Comparison of ENCODE assay signal across 8 mouse cellular contexts in the genomic region with DNA sequence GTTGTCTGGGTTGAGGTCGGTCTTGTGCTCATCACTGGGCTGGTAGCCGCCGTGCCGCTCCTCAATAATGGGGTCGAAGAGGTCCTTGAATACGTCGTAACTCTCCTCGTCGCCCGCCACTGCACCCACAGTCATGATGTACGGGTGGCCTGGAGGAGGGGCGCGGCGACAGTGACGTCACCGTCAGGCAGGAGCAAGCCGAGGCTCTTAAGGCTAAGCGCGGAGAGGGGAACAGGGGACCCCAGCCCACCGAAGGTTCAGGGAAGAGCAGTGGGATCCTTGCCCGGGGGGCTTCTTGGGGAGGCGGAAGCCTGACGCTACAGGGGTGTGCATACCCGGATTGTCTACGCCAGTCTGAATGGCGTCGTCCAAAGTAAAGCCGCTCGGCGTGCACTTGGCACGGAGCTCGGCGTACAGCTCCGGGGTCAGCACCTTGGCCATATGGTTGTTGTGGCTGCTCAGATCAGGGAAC. TPM values are rescaled to one million over a fixed set of nuclear protein-coding genes. Genes with fewer than 3 reads are reported as not detected.
A peak's percentile ranks its signal among the peaks of the same experiment; 100 is the strongest.
DNase-seq lines count a peak whose midpoint lies in the region; ATAC-seq lines count a peak whose summit lies in the region.

No protein-coding gene starts in this region.

- H3K9me3 ChIP-seq in forebrain, embryonic 13.5 days (replicated peaks): no peaks in the 10 kb centered on the region
- no peaks in the 10 kb centered on the region for H3K9me3 ChIP-seq in hindbrain, embryonic 15.5 days
- no peaks in the 10 kb centered on the region for H3K9me3 ChIP-seq in midbrain, embryonic 10.5 days (replicated peaks)

- peak overlapping the region; percentile 100 for H3K9ac ChIP-seq in forebrain, embryonic 13.5 days
- H3K9ac ChIP-seq in hindbrain, embryonic 15.5 days: peak overlapping the region; percentile 98

- peaks cover 18% of the 10 kb centered on the region for H3K4me1 ChIP-seq in brown adipose tissue, adult 24 weeks (ENCODE audit: control insufficient read depth, insufficient read depth, insufficient read length, low read length)
- peaks cover 34% of the 10 kb centered on the region for H3K4me1 ChIP-seq in forebrain, embryonic 13.5 days
- H3K4me1 ChIP-seq in hindbrain, embryonic 15.5 days (replicated peaks): peaks cover 40% of the 10 kb centered on the region
- H3K4me1 ChIP-seq in midbrain, embryonic 10.5 days: peaks cover 71% of the 10 kb centered on the region

- peaks cover 26% of the 10 kb centered on the region for H3K36me3 ChIP-seq in forebrain, embryonic 13.5 days (ENCODE audit: poor library complexity, severe bottlenecking)
- H3K36me3 ChIP-seq in hindbrain, embryonic 15.5 days: peaks cover 6% of the 10 kb centered on the region; the same call in 1 of the 2 replicates
- peaks cover 50% of the 10 kb centered on the region for H3K36me3 ChIP-seq in midbrain, embryonic 10.5 days
- no peaks in the 10 kb centered on the region for H3K36me3 ChIP-seq in splenic B cell, adult 2 months (ENCODE audit: control insufficient read depth, insufficient read depth, low read length, poor library complexity, severe bottlenecking)

- H3K27me3 ChIP-seq in forebrain, embryonic 13.5 days: peaks cover 8% of the 10 kb centered on the region
- no peaks in the 10 kb centered on the region for H3K27me3 ChIP-seq in hindbrain, embryonic 15.5 days
- peaks cover 51% of the 10 kb centered on the region for H3K27me3 ChIP-seq in midbrain, embryonic 10.5 days (ENCODE audit: low read depth, poor library complexity, severe bottlenecking)
- H3K27me3 ChIP-seq in splenic B cell, adult 2 months (ENCODE audit: control insufficient read depth, insufficient read depth, low read length, poor library complexity, severe bottlenecking): no peaks in the 10 kb centered on the region

- peak; percentile 69 for ATAC-seq in forebrain, embryonic 13.5 days
- ATAC-seq in hindbrain, embryonic 15.5 days (ENCODE audit: low FRiP score, low read depth): peak; percentile 65

- no peak overlapping the region for H3K27ac ChIP-seq in brown adipose tissue, adult 24 weeks (replicated peaks; ENCODE audit: low read depth, low read length)
- H3K27ac ChIP-seq in forebrain, embryonic 13.5 days: peak overlapping the region; percentile 92
- peak overlapping the region; percentile 94 for H3K27ac ChIP-seq in hindbrain, embryonic 15.5 days (replicated peaks)
- peak overlapping the region; percentile 95 for H3K27ac ChIP-seq in midbrain, embryonic 10.5 days (replicated peaks)

- peak overlapping the region; percentile 71 for H3K4me3 ChIP-seq in brown adipose tissue, adult 24 weeks (ENCODE audit: insufficient read depth, low read depth, low read length)
- peak overlapping the region; percentile 97 for H3K4me3 ChIP-seq in forebrain, embryonic 13.5 days
- peak overlapping the region; percentile 84 for H3K4me3 ChIP-seq in hindbrain, embryonic 15.5 days
- H3K4me3 ChIP-seq in midbrain, embryonic 10.5 days: peak overlapping the region; percentile 94

- WGBS in forebrain, embryonic 13.5 days: under 1% methylated on average over 34 of the region's 34 CpGs
- under 1% methylated on average over 34 of the region's 34 CpGs for WGBS in hindbrain, embryonic 15.5 days
- under 1% methylated on average over 34 of the region's 34 CpGs for WGBS in midbrain, embryonic 10.5 days

- intact Hi-C loops in left cerebral cortex, postnatal 36 days (cut with DNase I): loop anchor here (1.0 kb wide), 1 partner anchor 24 kb away; no protein-coding TSS in a partner anchor

- DNase-seq in adrenal gland, adult 2 months: peak; percentile 72
- no peak for DNase-seq in adrenal gland, postnatal 4 days (ENCODE audit: low spot score in 2 of 2)
- DNase-seq in left cerebral cortex, postnatal 36 days (ENCODE audit: low spot score in 2 of 2): peak; percentile 79 to 82
- peak; percentile 79 for DNase-seq in midbrain, embryonic 10.5 days (ENCODE audit: low spot score)
- peak; percentile 57 for DNase-seq in splenic B cell, adult 2 months (ENCODE audit: low read depth, low spot score)

- peak overlapping the region; percentile 99 for H3K4me2 ChIP-seq in forebrain, embryonic 13.5 days
- peak overlapping the region; percentile 90 for H3K4me2 ChIP-seq in hindbrain, embryonic 15.5 days

RNA-seq across cellular contexts. Expression of gene Ckb, which starts 0.7 kb away (rescaled TPM):
- 10 to 100 TPM; 30.9 to 96.5 TPM for total RNA-seq in adrenal gland, adult 2 months (2021)
- 192 and 265 TPM in 2 replicates for polyA plus RNA-seq in adrenal gland, adult 2 months (2012; rRNA removed)
- 10 to 100 TPM; 39.6 to 40.9 TPM for total RNA-seq in adrenal gland, postnatal 4 days (2021)
- polyA plus RNA-seq in brown adipose tissue, adult 24 weeks (2012; ENCODE audit: insufficient read depth, insufficient read length, missing spikeins): 20.8 and 30.3 TPM in 2 replicates
- polyA plus RNA-seq in forebrain, embryonic 13.5 days (2015; fragmentation: Nextera tagmentation; extraction: Ambion mirVana): 2,311 and 2,462 TPM in 2 replicates
- 1,741 and 1,830 TPM in 2 replicates for polyA plus RNA-seq in hindbrain, embryonic 15.5 days (2015; fragmentation: Nextera tagmentation; extraction: Ambion mirVana)
- total RNA-seq in left cerebral cortex, postnatal 36 days (2021): 1,000 to 10,000 TPM; 1,681 to 2,044 TPM
- polyA plus RNA-seq in midbrain, embryonic 10.5 days (2016; fragmentation: Nextera tagmentation; extraction: Ambion mirVana): 2,837 and 3,349 TPM in 2 replicates

RNA-seq across cellular contexts. Expression of gene Trmt61a, which starts 6.4 kb away (rescaled TPM):
- 10 to 100 TPM; 13.7 to 15.8 TPM for total RNA-seq in adrenal gland, adult 2 months (2021)
- 74.9 and 79.6 TPM in 2 replicates for polyA plus RNA-seq in adrenal gland, adult 2 months (2012; rRNA removed)
- 10 to 100 TPM; 11.7 to 13.8 TPM for total RNA-seq in adrenal gland, postnatal 4 days (2021)
- polyA plus RNA-seq in brown adipose tissue, adult 24 weeks (2012; ENCODE audit: insufficient read depth, insufficient read length, missing spikeins): 2.9 and 3.2 TPM in 2 replicates
- 10.7 and 12.2 TPM in 2 replicates for polyA plus RNA-seq in forebrain, embryonic 13.5 days (2015; fragmentation: Nextera tagmentation; extraction: Ambion mirVana)
- 11.5 and 12.0 TPM in 2 replicates for polyA plus RNA-seq in hindbrain, embryonic 15.5 days (2015; fragmentation: Nextera tagmentation; extraction: Ambion mirVana)
- 10 to 100 TPM; 16.9 to 22.0 TPM for total RNA-seq in left cerebral cortex, postnatal 36 days (2021)
- 18.4 and 18.7 TPM in 2 replicates for polyA plus RNA-seq in midbrain, embryonic 10.5 days (2016; fragmentation: Nextera tagmentation; extraction: Ambion mirVana)

RNA-seq across cellular contexts. Expression of gene Bag5, which starts 41.6 kb away (rescaled TPM):
- 10 to 100 TPM; 32.5 to 37.7 TPM for total RNA-seq in adrenal gland, adult 2 months (2021)
- 8.0 and 12.0 TPM in 2 replicates for polyA plus RNA-seq in adrenal gland, adult 2 months (2012; rRNA removed)
- total RNA-seq in adrenal gland, postnatal 4 days (2021): 10 to 100 TPM; 35.8 to 37.0 TPM
- 16.2 and 18.1 TPM in 2 replicates for polyA plus RNA-seq in brown adipose tissue, adult 24 weeks (2012; ENCODE audit: insufficient read depth, insufficient read length, missing spikeins)
- polyA plus RNA-seq in forebrain, embryonic 13.5 days (2015; fragmentation: Nextera tagmentation; extraction: Ambion mirVana): 62.1 and 62.8 TPM in 2 replicates
- polyA plus RNA-seq in hindbrain, embryonic 15.5 days (2015; fragmentation: Nextera tagmentation; extraction: Ambion mirVana): 65.1 and 67.8 TPM in 2 replicates
- total RNA-seq in left cerebral cortex, postnatal 36 days (2021): 10 to 100 TPM; 57.0 to 57.8 TPM
- 57.2 and 62.0 TPM in 2 replicates for polyA plus RNA-seq in midbrain, embryonic 10.5 days (2016; fragmentation: Nextera tagmentation; extraction: Ambion mirVana)

RNA-seq across cellular contexts. Expression of gene Apopt1, which starts 41.6 kb away (rescaled TPM):
- 10 to 100 TPM; 67.7 to 70.0 TPM for total RNA-seq in adrenal gland, adult 2 months (2021)
- polyA plus RNA-seq in adrenal gland, adult 2 months (2012; rRNA removed): 191 and 279 TPM in 2 replicates
- 10 to 100 TPM; 65.4 to 70.1 TPM for total RNA-seq in adrenal gland, postnatal 4 days (2021)
- polyA plus RNA-seq in brown adipose tissue, adult 24 weeks (2012; ENCODE audit: insufficient read depth, insufficient read length, missing spikeins): 123 and 134 TPM in 2 replicates
- 52.6 and 56.2 TPM in 2 replicates for polyA plus RNA-seq in forebrain, embryonic 13.5 days (2015; fragmentation: Nextera tagmentation; extraction: Ambion mirVana)
- 50.7 and 52.9 TPM in 2 replicates for polyA plus RNA-seq in hindbrain, embryonic 15.5 days (2015; fragmentation: Nextera tagmentation; extraction: Ambion mirVana)
- total RNA-seq in left cerebral cortex, postnatal 36 days (2021): 10 to 100 TPM; 39.8 to 41.6 TPM
- polyA plus RNA-seq in midbrain, embryonic 10.5 days (2016; fragmentation: Nextera tagmentation; extraction: Ambion mirVana): 59.8 and 59.9 TPM in 2 replicates

Comparison
In these comparisons a context has a peak if more than half of its experiments do, and no peak if none do; other contexts are left out.
1. DNase-seq: peak in adrenal gland, adult 2 months (single experiment), left cerebral cortex, postnatal 36 days (2 of 2), midbrain, embryonic 10.5 days (single experiment) and splenic B cell, adult 2 months (single experiment); none in adrenal gland, postnatal 4 days (0 of 2).
2. Peak in every context shown above with its lines, with median percentiles within 50 percentile points of each other: H3K4me3 ChIP-seq.